Mouse (Mus musculus) G1E-ER4 (cell line): ENCODE data around the gene Rfx2. TPM values are rescaled to one million over a fixed set of nuclear protein-coding genes. Genes with fewer than 3 reads are reported as not detected.

ENCODE experiments used
- GATA1 ChIP-seq: IDR thresholded peaks from one replicate; pipeline ENCODE4 v1.8.0; 2012; ENCODE audit warnings: low read length, inconsistent platforms
- polyA plus RNA-seq: library from polyadenylated mRNA; stranded (reverse); fragments of >175 nt; gene quantifications from 2 replicates; pipeline ENCODE4 v1.2.3, GENCODE M21; 2012

The Rfx2 gene
- 27.4 and 31.2 TPM in 2 replicates for polyA plus RNA-seq

DNA sequence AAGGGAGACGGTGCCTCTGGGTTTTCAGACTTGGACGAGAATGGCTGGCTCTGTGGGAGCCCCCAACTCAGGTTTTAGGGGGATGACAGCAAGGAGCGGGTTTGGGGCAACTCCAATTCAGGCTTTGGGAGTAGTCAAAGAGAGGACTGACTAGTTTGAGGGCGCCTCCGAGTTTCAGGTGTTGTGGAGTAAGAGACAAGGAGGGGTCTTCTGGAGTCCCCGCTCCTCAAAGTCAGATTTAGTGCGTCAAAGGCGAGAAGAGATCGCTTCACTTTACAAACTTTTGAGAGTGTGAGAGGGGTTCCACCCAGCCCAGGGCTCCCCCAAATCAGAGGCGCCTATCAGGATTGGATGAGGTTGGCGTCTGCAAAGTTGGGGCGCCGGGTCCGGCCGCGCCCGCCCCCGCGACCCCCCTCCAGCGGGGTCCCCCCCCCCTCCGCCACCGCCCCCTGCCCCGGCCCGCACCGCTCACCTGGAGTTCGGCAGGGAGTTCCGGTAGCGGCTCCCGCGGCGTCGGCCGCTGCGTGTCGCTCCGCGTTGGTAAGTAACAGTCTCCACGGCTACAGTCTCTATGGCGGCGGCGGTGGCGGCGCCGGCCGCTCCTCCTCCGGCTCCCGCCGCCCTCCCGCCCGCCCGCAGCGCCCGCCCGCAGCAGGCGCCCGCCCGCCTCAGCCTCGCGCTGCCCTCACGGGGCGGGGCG is at the start of gene Rfx2:
Rfx2 (minus strand) TSS at position 603 of the 700 bp plus-strand sequence.
- TF ChIP-seq GATA1 = no peak

DNA sequence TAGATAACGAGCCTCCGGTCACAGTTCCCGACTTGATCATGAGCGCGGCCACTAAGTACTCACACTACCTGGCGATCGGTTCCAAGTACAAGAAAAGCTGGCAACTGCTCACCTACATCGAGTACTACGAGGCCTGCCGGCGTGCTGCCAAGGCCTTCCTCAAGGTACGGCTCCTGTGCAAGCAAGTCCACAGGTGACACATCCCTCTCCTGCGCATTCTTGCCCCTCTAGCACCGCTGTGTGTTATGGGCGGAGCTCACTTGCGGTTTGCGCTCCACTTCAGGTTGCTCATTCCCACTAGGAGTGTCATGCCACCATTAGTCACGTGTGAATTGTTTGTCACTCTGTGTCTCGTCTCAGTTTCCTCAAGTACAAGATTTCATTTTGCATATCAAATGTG is 46.6 kb upstream of the Rfx2 start:
- no peak for TF ChIP-seq GATA1

DNA sequence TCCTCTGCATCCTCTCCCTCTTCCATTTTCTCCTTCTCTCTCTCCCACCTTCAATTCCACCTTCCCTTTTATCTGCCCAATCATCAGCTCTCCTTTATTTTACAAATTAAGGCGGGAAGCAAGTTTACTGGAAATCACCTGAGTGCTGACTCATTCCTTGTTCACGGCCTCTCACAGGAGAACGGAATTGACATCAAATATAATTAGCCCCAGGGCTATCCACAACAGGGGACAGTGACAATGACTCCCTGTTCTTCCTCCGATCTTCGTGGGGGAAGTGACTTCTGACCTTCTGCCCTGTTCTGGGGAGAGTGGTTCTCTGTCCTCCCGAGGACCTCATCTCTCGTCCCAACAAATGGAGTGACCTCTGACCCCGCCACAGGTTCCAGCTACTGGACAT is 46.2 kb upstream of the Rfx2 start:
- no peak for TF ChIP-seq GATA1

DNA sequence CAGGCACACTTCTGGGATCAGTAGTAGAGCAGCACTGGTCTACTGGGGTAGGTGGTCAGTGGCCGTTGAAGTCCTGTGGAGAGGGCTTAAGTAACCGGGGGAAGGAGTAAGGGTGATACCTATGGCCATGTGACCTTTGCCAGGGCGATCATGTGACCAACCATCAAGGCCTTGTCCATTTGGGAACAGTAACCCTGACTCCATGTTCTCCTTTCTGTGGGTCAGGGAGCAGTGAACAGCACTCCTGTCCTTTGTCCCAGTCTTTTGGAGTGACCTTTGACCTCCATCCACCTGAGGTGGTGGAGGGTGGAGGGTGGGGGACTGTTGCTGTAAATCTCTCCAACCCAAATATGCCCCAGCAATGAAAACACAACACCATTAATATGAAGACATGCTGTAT is 45.7 kb upstream of the Rfx2 start:
- no peak for TF ChIP-seq GATA1

DNA sequence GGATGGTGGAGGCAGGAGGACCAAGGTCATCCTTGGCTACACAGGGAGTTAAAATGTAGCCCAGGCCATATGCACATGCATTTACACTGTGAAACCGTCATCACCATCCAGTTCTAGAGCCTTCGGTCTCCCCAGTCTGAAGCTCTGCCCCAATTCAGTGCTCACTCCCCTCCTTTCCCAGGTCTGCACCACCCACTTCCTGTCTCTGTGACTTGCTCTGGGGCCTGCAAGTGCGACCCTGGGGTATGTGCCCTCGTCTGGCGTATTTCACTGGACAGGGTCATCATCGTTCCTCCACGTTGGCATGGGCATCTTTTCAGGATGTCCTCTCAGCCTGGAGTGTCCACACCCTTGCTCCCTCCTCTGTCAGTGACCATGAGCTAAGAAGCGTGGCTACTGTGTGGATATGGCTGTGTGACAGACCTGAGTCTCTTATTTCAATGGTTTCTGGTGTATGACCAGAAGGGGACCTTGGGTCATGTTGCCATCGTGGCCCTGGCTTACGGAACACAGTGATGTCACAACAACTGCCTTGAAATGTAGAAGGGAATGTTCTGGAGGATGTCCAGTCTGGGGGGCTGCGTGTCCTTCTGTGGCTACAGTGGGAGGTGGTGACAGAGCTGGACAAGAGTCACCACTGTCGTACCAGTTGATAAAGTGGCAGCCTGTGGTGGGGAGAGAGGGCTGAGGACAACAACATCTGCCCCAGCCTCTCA is 44.3 kb upstream of the Rfx2 start, which contains the start of gene 1700061G19Rik:
1700061G19Rik (plus strand) TSS at position 542 of the 716 bp plus-strand sequence.
- no peak for TF ChIP-seq GATA1

DNA sequence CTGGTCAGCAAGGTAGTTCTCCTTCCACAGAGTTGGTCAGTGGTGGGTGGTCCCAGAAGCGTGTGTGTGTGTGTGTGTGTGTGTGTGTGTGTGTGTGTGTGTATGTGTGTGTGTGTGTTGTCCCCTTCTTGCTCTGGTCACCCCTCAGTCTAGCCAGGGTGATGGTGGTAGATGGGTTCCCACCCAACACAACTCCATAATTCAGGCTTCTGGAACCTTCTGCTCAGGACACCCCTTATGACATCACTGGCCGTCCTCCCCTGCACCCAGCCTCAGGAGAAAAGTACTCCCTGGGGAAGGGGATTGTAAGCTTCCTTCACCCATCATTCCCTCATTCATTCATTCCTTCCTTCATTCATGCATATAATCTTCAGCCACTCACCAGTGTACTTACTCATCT is 43.4 kb upstream of the Rfx2 start, which contains the start of gene Acsbg2:
Acsbg2 (minus strand) TSS at position 211 of the 400 bp plus-strand sequence.
- TF ChIP-seq GATA1 = no peak

DNA sequence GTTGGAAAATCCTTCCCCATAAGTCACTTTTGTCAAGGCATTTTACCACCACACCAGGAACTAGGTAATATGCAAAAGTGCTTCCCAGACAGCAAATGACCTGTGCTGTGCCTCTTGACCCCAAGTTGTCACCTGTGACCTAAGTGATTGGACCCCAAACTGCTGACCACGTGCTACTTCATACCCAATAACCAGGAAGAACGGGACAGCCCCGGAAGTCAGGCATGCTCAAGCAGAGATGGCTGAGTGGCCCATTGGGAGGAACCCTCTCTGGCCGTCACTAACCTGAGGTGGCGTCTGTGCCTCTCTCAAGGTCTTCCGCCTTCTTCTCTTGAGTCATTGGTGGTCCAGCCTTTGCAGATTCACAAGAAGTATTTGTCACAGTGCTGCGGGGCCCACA is 41.7 kb upstream of the Rfx2 start:
- TF ChIP-seq GATA1 = no peak

DNA sequence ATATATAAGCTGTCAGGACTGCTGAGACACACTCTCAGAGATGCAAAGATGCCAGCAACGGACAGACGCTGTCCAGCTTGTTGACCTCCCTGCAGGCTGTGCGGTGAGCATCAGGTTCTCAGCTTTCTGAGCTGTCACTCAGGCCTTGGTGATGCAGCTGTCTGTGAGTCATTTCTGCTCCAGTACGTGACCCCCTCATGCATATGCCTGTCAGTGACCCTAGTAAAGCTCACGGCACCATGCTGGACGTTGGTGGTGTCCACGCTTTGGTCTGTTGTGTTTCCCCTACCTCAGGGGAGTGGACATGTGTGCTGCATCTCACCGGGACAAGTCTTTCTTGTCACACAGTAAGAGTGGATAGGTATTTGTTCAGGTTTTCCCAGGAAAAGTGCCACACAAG is 41.0 kb upstream of the Rfx2 start:
- no peak for TF ChIP-seq GATA1

DNA sequence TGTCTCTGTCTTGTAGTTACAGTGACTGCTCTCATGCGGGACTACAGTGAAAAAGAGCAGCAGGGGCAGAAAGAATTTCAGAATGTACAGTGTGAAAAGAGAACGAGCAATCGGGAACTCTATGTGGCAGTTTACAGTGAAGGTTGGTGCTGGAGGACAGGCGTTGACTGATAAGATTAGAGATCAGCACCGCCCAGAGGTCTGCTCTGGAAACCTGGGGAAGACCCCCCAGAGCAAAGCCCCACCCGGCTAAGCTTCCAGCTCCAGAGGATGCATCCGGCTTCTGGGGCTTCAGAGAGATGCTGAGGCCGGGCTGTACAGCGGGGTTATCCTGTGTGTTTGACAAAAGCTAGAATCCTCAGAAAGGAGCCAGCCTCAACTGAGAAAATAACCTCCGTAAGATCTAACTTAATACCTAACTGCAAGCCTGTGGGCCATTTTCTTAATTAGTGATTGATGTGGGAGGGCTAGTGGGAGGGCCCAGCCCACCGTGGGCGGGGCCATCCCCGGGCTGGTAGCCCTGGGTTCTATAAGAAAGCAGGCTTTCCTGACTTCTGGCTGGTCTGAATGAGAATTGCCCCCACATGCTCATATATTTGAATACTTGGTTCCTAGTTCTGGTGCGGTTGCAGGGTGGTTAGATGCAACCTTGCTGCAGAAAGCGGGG is 39.6 kb upstream of the Rfx2 start:
- no peak for TF ChIP-seq GATA1

DNA sequence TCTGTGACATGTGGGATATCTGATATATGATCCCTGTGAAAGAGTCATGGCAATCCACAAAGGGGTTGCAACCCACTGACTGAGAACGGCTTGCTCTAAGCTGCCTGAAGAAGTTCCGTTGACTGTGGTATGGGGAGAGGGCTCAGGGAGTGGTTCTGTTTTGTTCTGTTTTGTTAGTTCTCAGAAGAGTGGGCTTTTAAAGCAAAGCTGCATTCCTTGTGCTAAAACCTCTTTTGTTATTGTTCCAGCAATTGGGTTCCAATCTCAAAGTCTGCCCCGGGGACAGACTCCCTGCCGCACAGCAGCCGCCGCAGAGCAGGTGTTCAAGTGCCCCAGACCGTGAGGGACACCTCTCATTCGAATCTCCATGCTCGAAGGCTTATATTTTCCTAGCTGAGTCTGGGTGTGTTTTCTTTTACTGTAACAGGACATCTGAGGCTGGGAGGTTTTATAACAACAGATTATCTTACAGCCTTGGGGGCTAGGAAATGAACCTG is 38.7 kb upstream of the Rfx2 start:
- TF ChIP-seq GATA1 = no peak

DNA sequence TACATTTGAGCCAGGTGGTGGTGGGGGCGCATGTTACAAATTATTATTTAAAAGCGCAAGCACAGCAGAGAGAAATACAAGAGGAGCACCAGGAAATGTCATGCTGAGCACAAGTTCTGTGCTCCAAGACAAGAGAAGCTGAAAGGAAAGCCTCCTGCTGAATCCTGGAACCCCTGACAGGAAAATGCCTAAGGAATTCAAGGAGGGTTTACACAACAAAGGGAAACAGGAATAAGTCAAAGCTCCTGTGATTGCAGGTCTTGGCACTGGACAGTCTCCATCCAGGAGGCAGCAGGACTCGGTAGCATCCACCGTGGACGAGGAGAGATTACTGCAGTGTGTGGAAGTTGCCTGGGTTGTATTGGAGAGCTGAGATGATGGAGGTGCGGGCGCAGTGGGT is 35.3 kb upstream of the Rfx2 start:
- TF ChIP-seq GATA1 = no peak

DNA sequence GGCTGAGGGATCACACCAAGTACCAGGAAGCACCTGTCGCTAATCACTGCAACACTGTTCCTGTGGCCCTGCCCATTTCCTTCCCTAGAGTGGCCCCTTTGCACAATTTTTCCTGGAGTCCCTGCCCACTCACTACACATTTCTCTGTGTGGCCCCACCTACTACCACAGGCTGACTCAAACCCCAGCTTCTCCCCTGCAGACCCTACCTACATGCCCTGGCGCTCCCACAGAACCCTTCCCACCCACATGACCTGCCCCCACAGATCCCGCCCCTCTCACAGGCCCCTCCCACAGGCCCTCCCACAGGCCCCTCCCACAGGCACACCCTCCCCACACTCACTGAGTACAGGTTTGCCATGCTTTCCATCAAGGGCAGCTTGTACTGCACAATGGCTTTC is 30.4 kb upstream of the Rfx2 start:
- TF ChIP-seq GATA1 = no peak

DNA sequence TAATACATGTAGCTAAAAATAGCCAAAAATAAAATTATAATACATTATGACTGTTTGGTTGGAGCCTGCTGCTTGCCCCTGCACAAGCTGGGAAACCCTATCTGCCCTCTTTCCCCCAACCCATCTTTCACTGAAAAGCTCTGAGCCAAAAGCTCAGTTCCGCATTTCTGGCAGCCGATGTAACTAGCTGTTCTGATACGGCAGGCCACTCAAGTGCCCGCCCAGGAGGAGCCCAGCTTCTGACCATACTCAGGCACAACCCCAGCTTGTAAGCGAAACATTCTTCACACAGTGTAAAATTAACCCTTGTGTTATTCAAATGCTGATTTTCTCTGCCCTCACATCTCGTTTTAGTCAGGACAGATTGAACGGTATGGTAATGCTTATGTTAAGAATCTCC is 28.1 kb upstream of the Rfx2 start:
- no peak for TF ChIP-seq GATA1

DNA sequence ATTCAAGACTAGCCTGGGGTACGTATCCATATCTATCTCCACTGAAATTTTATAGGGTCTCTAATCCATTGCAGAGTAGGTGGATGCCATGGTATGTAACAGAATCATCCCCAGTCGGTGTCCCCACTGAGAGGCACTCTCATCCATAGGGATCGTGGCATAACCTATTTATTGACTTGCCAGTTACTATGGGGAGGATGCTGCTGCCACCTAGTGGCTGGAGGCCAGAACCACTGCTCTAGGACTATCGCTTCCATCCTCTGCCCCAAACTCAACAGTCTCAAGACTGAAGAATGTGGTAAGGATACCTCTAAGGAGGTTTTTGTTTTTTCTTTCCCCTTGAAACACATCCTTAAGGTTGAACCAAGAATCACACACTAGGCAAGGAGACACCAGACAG is 27.4 kb upstream of the Rfx2 start:
- TF ChIP-seq GATA1 = no peak

DNA sequence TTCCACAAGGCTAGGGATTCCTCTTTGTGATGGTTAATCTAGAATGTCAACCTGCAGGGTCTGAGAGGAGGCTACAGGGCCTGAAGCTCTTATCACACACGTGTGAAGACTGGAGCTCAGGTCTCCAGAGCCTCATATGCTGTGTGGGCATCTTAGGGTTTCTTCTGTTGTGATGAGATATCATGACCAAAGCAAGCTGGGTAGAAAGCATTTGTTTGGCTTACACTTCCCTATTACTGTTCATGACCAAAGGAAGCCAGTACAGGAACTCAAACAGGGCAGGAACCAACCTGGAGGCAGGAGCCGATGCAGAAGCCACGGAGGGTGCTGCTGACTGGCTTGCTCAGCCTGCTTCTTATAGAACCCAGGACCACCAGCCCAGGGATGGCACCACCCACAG is 24.6 kb upstream of the Rfx2 start:
- TF ChIP-seq GATA1 = no peak

DNA sequence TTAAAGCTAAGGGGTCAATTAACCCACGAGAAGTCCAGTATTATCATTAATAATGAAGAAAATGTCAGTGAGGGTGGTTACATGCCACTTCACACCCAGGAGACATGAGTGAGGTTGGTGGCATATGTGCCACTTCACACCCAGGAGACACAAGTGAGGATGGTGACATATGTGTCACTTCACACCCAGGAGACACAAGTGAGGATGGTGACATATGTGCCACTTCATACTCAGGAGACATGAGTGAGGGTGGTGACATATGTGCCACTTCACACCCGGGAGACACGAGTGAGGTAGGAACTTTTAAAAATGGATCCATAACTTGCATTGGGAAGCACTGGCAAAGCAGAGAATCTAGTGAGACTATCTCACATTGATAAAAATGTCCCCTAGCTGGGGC is 20.4 kb upstream of the Rfx2 start:
- TF ChIP-seq GATA1 = no peak

DNA sequence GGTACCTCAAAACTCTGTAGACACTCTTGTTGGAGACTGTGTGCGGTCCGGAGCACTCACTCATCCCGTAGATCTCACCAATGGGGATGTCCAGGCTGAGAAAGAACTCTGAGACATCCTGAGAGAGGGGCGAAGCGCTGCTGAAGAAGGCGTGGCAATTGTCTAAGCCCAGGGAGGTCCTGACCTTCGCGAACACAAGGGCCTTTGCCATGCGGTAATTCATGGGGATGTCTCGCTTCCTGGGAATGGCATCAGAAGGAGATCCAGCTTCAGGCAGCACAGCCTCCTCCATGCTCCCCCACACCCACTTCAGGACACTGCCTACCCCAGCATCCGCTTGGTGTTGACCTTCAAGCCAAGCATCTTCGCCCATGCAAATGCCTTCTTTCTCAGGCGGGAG is 18.9 kb upstream of the Rfx2 start:
- no peak for TF ChIP-seq GATA1
